Mouse (Mus musculus) frontal cortex, adult 2 months (tissue): ENCODE measurements around the gene Olfr325. TPM values are rescaled to one million over a fixed set of nuclear protein-coding genes. Genes with fewer than 3 reads are reported as not detected.

ENCODE experiments used
- DNase-seq, 2 experiments: peaks; one replicate each; pipeline ENCODE4 v3.0.0; 2022; ENCODE audit warnings: low spot score in 1 of 2; ENCODE audit errors: extremely low spot score in 1 of 2
- polyA plus RNA-seq: library from polyadenylated mRNA; depleted of rRNA; stranded (reverse); fragments of >200 nt; gene quantifications from 2 replicates; pipeline ENCODE4 v1.2.3, GENCODE M21; 2012; rRNA removed

Olfr325 gene
- polyA plus RNA-seq, 1 experiment, result not detected

DNA sequence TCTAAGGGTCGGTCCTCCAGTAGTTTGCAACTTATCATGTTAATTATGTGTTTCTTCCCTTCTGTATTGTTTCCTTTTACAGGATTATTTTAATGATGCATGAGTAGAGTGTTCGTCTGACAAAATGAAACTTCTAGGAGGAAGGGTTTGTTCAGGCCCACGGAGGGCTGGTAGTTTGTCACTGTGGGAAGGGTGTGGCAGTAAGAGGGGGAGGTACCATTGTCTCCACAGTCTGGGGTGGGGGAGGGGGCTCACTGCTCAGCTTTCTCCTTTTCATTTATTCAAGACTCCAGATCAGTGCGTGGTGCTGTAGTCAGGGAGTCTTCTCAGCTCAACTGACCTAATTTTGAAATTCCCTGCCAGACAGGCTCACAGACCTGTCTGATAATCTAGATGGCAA is 48.6 kb downstream of the Olfr325 start:
- no peak for DNase-seq

DNA sequence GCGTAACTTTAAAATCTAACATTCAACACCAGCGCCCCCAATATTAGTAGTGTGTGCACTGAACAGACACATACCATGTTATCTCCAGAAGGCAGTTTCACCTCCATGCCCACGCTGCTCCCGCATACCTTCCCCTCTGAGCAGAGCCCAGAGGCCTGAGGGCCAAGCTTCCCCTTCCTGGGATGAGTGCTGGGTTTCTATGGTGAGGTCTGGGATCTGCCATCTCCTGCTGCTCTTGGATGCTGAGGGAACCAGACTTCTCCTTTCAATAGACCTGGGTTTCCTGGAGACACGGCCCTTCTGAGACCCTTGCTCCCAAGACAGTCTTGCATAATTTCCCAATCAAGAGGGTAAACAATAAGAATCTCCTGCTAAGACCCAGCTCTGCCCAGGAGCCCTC is 52.9 kb downstream of the Olfr325 start, which contains the start of gene Olfr323:
Olfr323 (minus strand) TSS at position 101 of the 400 bp plus-strand sequence.
- no peak for DNase-seq

Other genes with a start within 250 kb of the Olfr325 start
- gene Zfp672, start 247.4 kb upstream of the Olfr325 start, polyA plus RNA-seq, result 50.1 and 52.2 TPM in 2 replicates
- gene Sh3bp5l, start 247.0 kb upstream of the Olfr325 start, polyA plus RNA-seq, result 39.9 and 40.8 TPM in 2 replicates
- 0.16 and 0.25 TPM in 2 replicates for gene Lypd8, start 198.7 kb upstream of the Olfr325 start, polyA plus RNA-seq
- gene 1810065E05Rik, start 156.6 kb upstream of the Olfr325 start, polyA plus RNA-seq, result not detected in 2 replicates
- gene Gm12253, start 145.2 kb upstream of the Olfr325 start, polyA plus RNA-seq, result not detected in 2 replicates
- gene Lypd9, start 124.8 kb upstream of the Olfr325 start, polyA plus RNA-seq, result not detected in 2 replicates
- 0.06 TPM in 1 of 2 replicates, not detected in the other for gene Olfr30, start 115.5 kb upstream of the Olfr325 start, polyA plus RNA-seq
- gene Olfr332, start 85.2 kb upstream of the Olfr325 start, polyA plus RNA-seq, result 0.02 TPM in 1 of 2 replicates, not detected in the other
- gene Olfr331, start 75.2 kb upstream of the Olfr325 start, polyA plus RNA-seq, result not detected in 2 replicates
- not detected in 2 replicates for gene Olfr330, start 42.9 kb upstream of the Olfr325 start, polyA plus RNA-seq
- gene Olfr329-ps, start 31.3 kb upstream of the Olfr325 start, polyA plus RNA-seq, result not detected in 2 replicates
- not detected in 2 replicates for gene Olfr328, start 22.1 kb upstream of the Olfr325 start, polyA plus RNA-seq
- gene Olfr224, start 7.2 kb upstream of the Olfr325 start, polyA plus RNA-seq, result not detected in 2 replicates
- gene Olfr324, start 17.4 kb downstream of the Olfr325 start, polyA plus RNA-seq, result 0.02 and 0.06 TPM in 2 replicates
- not detected in 2 replicates for gene 2210407C18Rik, start 38.3 kb downstream of the Olfr325 start, polyA plus RNA-seq
- gene Olfr323, start 52.8 kb downstream of the Olfr325 start, polyA plus RNA-seq, result not detected in 2 replicates
- gene Trim58, start 62.7 kb downstream of the Olfr325 start, polyA plus RNA-seq, result 0.08 and 0.12 TPM in 2 replicates
- gene Olfr322, start 81.1 kb downstream of the Olfr325 start, polyA plus RNA-seq, result not detected in 2 replicates
- gene Olfr320, start 103.4 kb downstream of the Olfr325 start, polyA plus RNA-seq, result not detected in 2 replicates
- not detected in 2 replicates for gene Olfr319, start 121.4 kb downstream of the Olfr325 start, polyA plus RNA-seq
- not detected in 2 replicates for gene Olfr318, start 146.3 kb downstream of the Olfr325 start, polyA plus RNA-seq
- gene Olfr317, start 161.5 kb downstream of the Olfr325 start, polyA plus RNA-seq, result 0.06 TPM in 1 of 2 replicates, not detected in the other
- gene Olfr316, start 175.0 kb downstream of the Olfr325 start, polyA plus RNA-seq, result 1.7 and 3.6 TPM in 2 replicates
- not detected in 2 replicates for gene Olfr315, start 195.5 kb downstream of the Olfr325 start, polyA plus RNA-seq
- gene Olfr314, start 205.2 kb downstream of the Olfr325 start, polyA plus RNA-seq, result not detected in 2 replicates
- 1.2 TPM in 2 replicates for gene Fam183b, start 224.2 kb downstream of the Olfr325 start, polyA plus RNA-seq
- gene Olfr313, start 237.3 kb downstream of the Olfr325 start, polyA plus RNA-seq, result not detected in 2 replicates